Mouse (Mus musculus) C2C12 (cell line): ENCODE data around the gene Ackr2. TPM values are rescaled to one million over a fixed set of nuclear protein-coding genes. Genes with fewer than 3 reads are reported as not detected.

Source experiments
- H3K27me3 ChIP-seq: one replicate; pipeline ENCODE4 v1.6.1; 2011; ENCODE audit not compliant: control insufficient read depth, insufficient read depth, insufficient read length
- H3K36me3 ChIP-seq: one replicate; pipeline ENCODE4 v1.6.1; 2011; ENCODE audit not compliant: control insufficient read depth, insufficient read depth
- H3K4me3 ChIP-seq: one replicate; pipeline ENCODE4 v1.5.1; 2011; ENCODE audit warnings: mild to moderate bottlenecking, control low read depth; ENCODE audit not compliant: poor library complexity, insufficient read depth, severe bottlenecking
- H3K79me2 ChIP-seq: one replicate; pipeline ENCODE4 v1.6.1; 2011; ENCODE audit not compliant: control insufficient read depth, insufficient read depth
- H3K79me3 ChIP-seq: one replicate; pipeline ENCODE4 v1.6.1; 2011; ENCODE audit warnings: low read depth, control low read depth
- H3ac ChIP-seq: one replicate; pipeline ENCODE3; 2011; ENCODE audit warnings: low read depth; ENCODE audit not compliant: control insufficient read depth, insufficient read length
- CEBPB ChIP-seq: IDR thresholded peaks from one replicate; pipeline ENCODE4 v1.6.1; 2011; ENCODE audit warnings: low read depth, mild to moderate bottlenecking, control low read depth, moderate library complexity
- CTCF ChIP-seq: IDR thresholded peaks from one replicate; pipeline ENCODE4 v1.5.1; 2011; ENCODE audit not compliant: control insufficient read depth, insufficient read depth, insufficient read length
- FOSL1 ChIP-seq: IDR thresholded peaks from one replicate; pipeline ENCODE4 v1.8.0; 2011; ENCODE audit warnings: mild to moderate bottlenecking, low read length; ENCODE audit not compliant: poor library complexity, insufficient read depth, severe bottlenecking
- MAX ChIP-seq: IDR thresholded peaks from one replicate; pipeline ENCODE4 v1.6.1; 2011; ENCODE audit warnings: mild to moderate bottlenecking, control low read depth
- MYOD1 ChIP-seq: IDR thresholded peaks from one replicate; pipeline ENCODE4 v1.6.1; 2011; ENCODE audit warnings: low read depth; ENCODE audit not compliant: control insufficient read depth, insufficient read length
- MYOG ChIP-seq: IDR thresholded peaks from one replicate; pipeline ENCODE4 v1.6.1; 2011; ENCODE audit not compliant: control insufficient read depth, insufficient read length; ENCODE audit errors: extremely low read depth
- USF1 ChIP-seq: IDR thresholded peaks from one replicate; pipeline ENCODE4 v1.6.1; 2011; ENCODE audit warnings: low read depth, mild to moderate bottlenecking, control low read depth, moderate library complexity
- polyA plus RNA-seq: library from polyadenylated mRNA; unstranded; fragments of >200 nt; fragmentation: generic; extraction: Trizol; gene quantifications from one replicate; pipeline ENCODE4 v1.2.1, GENCODE M21; 2012; ENCODE audit warnings: missing spikeins

Gene Ackr2
- polyA plus RNA-seq, 1 experiment, result not detected

DNA sequence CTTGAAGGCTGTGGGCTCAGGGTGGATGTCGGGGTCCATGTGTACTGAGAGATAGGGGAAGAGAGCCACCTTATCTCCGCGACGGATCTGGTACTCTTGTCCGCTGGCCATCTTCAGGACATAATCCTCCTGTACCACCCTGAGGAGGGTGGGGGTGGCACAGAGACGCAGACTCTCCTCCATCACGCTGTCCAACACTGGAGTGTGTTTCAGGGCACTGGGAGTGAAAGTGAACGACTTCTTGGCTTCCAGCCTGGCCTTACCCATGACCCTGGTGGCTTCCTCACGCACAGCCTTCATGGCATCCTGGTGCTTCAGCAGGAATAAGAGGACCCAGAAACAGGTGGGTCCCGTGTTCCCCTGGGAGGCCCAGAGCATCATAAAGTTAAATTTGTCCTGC, 16.9 kb downstream of the Ackr2 start:
- H3K4me3 ChIP-seq, result no peak overlapping the region
- H3K27me3 ChIP-seq, result peaks cover 7% of the 10 kb centered on the region
- no peaks in the 10 kb centered on the region for H3K79me3 ChIP-seq
- TF ChIP-seq FOSL1 (no peak), CEBPB (no peak), MYOD1 (no peak), MYOG (no peak), MAX (no peak), USF1 (no peak), CTCF (no peak)
- H3K36me3 ChIP-seq, result no peaks in the 10 kb centered on the region
- H3K79me2 ChIP-seq, result no peaks in the 10 kb centered on the region
- no peak overlapping the region for H3ac ChIP-seq

DNA sequence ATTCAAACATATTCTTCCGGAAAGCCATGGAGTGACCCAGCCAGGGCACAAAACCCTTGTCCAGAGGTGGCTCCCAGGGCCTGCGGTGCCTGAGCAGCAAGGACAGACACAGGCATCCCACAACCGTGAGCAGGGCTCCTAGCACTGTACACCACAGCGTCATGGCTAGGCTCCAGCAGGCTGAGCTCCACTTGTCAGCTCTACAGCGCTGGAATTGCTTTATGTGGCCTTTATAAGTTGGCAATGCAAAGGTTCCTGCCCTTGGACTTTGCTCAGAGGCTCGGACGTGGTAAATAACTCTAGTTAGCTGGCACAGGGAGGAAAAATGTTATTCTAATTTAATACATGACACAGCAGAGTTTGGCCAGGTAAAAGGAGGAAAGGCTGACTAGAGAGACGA, 17.9 kb downstream of the Ackr2 start, which contains the start of gene Cyp8b1:
TSS of gene Cyp8b1 (minus strand) at position 204 of the 400 bp plus-strand sequence.
- H3K36me3 ChIP-seq, result no peaks in the 10 kb centered on the region
- peaks cover 7% of the 10 kb centered on the region for H3K27me3 ChIP-seq
- H3ac ChIP-seq, result no peak within 1 kb of the TSS
- TF ChIP-seq MYOD1 (no peak), CTCF (no peak), MAX (no peak), CEBPB (no peak), MYOG (no peak), FOSL1 (no peak), USF1 (no peak)
- H3K79me2 ChIP-seq, result no peaks in the 10 kb centered on the region
- no peak within 1 kb of the TSS for H3K4me3 ChIP-seq
- H3K79me3 ChIP-seq, result no peaks in the 10 kb centered on the region

DNA sequence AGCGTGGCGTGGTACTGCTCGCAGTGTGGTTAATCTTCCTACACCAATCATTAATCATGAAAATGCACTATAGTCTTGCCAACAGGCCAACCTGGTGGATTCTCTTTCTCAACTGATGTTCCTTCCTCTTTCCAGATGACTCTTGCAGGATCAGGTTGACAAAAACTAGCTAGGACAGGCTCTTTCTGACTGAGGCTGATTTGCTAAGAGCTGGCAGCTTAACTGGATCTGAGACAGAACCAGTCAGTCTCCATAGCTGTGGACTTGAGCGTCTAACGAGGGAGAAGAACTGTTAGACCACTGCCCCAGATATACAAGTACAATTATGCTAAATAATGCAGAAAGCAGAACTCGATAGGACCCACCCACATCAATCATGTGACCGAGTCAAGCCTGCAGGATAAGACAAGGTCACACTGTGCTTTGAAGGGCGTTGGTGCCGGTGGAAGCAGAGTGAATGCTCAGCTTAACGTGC, 20.9 kb downstream of the Ackr2 start:
- Histone ChIP-seq H3K4me3 (no peak overlapping the region), H3ac (no peak overlapping the region), H3K36me3 (no peaks in the 10 kb centered on the region), H3K27me3 (peaks cover 10% of the 10 kb centered on the region), H3K79me2 (no peaks in the 10 kb centered on the region), H3K79me3 (no peaks in the 10 kb centered on the region)
- no peak for TF ChIP-seq USF1
- no peak for TF ChIP-seq FOSL1
- TF ChIP-seq MAX, result no peak
- TF ChIP-seq CTCF, result no peak
- no peak for TF ChIP-seq MYOD1
- no peak for TF ChIP-seq CEBPB
- TF ChIP-seq MYOG, result no peak

DNA sequence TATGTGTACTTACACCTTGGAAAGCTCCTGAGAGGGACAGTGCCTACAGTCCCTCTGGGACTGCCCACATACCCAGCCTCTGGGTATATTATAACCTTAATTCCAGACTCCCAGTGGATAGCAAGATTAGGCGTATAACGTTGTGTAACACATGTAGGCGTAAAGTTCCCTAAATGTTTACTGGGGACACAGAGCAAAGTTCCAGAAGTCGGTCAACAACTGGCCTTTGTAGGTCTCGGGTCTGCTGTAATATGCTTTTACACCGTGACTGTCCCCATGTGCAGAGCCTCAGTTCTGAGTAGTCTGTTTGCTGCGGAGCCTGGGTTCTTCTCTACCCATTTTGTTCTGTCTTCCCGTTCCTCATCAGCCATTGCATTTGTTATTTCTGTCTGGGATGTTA, 25.3 kb downstream of the Ackr2 start:
- H3K36me3 ChIP-seq, result no peaks in the 10 kb centered on the region
- no peaks in the 10 kb centered on the region for H3K79me2 ChIP-seq
- no peak overlapping the region for H3K4me3 ChIP-seq
- H3K27me3 ChIP-seq, result peaks cover 46% of the 10 kb centered on the region
- H3ac ChIP-seq, result no peak overlapping the region
- H3K79me3 ChIP-seq, result no peaks in the 10 kb centered on the region
- no peak for TF ChIP-seq MYOD1
- no peak for TF ChIP-seq CTCF
- TF ChIP-seq MAX, result no peak
- no peak for TF ChIP-seq CEBPB
- no peak for TF ChIP-seq USF1
- no peak for TF ChIP-seq FOSL1
- TF ChIP-seq MYOG, result no peak

DNA sequence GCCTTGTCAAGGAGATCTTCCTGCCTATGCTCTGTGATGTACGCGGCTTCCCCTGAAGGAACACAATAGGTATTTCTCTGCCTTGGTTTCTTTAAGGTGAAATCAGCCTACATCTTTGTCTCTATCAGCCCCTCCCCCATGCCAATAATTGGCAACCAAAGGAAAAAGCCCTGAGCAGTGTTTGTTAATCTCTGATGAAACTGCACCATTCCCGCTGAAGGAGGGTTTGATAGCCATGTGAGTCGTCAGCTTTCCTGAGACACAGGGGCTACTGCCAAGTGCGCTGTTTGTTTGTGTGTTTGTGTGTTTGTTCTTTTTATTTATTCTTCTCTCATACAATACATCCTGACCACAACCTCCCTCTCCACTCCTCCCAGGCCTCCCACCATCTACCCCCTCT, 25.8 kb downstream of the Ackr2 start:
- Histone ChIP-seq H3K36me3 (no peaks in the 10 kb centered on the region), H3ac (no peak overlapping the region), H3K4me3 (no peak overlapping the region), H3K79me3 (no peaks in the 10 kb centered on the region), H3K79me2 (no peaks in the 10 kb centered on the region), H3K27me3 (peaks cover 46% of the 10 kb centered on the region)
- TF ChIP-seq MAX, result no peak
- TF ChIP-seq CTCF, result no peak
- TF ChIP-seq MYOD1, result no peak
- TF ChIP-seq CEBPB, result no peak
- no peak for TF ChIP-seq MYOG
- no peak for TF ChIP-seq USF1
- TF ChIP-seq FOSL1, result no peak

DNA sequence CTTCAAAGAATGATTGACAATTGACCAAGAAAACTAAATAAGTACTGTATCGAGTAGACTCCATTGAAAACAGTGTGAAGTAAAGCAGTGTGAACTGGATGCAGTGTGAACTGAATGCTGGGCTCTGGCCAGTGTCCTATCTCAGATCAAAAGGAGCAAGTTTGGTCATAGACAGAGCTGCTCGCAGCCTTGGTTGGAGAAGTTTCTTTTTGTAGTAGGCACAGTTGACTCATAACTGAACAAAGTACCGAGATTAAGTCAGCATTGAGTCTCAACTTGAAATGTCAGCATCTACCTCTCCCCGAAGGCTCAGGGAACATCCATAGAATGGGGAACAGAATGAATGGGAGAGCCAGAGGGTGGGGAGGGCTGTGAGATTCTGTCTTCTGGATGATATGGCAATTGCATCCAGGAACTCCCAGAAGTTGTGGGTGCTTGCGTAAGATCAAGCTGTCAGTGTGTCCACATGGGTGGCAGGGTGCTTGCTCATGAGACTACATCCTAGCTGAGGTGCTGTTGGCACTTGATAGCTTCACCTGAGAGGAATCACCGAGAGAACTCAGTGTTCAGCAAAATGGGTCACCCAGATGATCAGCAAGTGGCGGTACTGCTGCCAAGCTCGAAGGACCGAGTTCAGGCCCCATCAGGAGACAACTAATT, 26.9 kb downstream of the Ackr2 start:
- Histone ChIP-seq H3K27me3 (peaks cover 46% of the 10 kb centered on the region), H3K36me3 (no peaks in the 10 kb centered on the region), H3K79me3 (no peaks in the 10 kb centered on the region), H3K4me3 (no peak overlapping the region), H3ac (no peak overlapping the region), H3K79me2 (no peaks in the 10 kb centered on the region)
- TF ChIP-seq MAX (no peak), CEBPB (no peak), MYOD1 (no peak), FOSL1 (no peak), MYOG (no peak), USF1 (no peak)
